Mouse (Mus musculus): ENCODE results near the gene Trim43a.
"Not testable (repeated sequence)": the region's sequence is repeated elsewhere in the genome, so short reads cannot be mapped to it uniquely, and the experiment has no call there.

Trim43a gene

GRCm38 (mm10) chr9:88580591-88580990 lies at the start of gene Trim43a:
TSS of gene Trim43a (plus strand) at chr9:88580891.
- not testable (repeated sequence) for DNase-seq

DNA sequence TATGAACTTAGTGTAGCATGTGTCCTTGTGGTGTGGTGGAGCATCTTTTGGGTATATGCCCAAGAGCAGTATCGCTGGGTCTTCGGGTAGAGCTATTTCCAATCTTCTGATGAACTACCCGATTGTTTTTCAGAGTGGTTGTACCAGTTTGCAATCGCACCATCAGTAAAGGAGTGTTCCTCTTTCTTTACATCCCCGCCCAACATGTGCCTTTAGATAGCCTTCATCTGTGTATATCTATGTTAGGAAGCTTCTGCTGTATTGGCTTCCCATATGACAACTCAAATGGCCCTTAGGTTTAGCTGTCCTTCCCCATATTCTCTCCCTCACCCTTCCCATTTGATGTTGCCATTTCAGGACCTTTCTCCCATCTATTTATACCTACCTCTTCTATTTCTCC lies 46.6 kb upstream of the Trim43a start:
- no peak for DNase-seq

- no peak for DNase-seq
These were observed 41.0 kb upstream of the Trim43a start for GRCm38 (mm10) chr9:88539546-88540224.

DNA sequence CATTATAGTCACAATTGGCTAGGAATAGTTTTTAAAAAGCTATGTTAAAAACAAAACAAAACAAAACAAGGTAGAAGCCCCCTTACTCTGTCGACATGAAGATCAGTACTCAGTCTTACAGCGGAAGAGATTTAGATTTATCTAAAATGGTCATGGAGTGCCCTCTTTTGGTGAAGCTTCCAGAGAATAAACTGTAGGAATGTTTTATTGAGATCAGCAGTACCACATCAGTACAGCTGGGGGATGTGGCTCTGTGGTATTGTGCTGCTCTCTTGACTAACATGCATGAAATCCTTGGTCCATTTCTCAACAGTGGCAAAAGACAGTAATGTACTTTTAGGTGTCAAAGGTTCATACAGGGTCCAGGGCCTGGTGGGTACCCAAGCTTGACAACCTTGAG lies 37.9 kb upstream of the Trim43a start:
- DNase-seq = no peak

GRCm38 (mm10) chr9:88545534-88545933 lies 35.2 kb upstream of the Trim43a start:
- no peak for DNase-seq

DNA sequence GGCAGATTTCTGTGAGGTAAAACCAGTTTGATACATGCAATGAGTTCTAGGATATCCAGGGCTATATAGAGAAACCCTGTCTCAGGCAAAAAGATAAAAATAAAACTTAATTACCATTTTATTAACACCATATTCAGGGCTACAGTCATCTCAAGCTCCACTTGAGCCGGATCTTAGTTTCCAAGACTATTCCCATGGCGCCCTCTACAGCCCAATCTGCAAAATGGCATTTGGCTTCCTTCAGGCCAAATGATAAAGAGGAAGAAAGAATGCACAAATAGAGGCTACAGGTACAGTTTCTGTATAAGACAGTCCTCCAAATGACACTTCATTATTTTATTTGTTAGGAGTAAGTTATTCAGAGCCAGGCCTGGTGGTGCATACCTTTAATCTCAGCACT lies 34.5 kb upstream of the Trim43a start:
- DNase-seq = peak; percentile 43

- no peak for DNase-seq
These were observed 34.0 kb upstream of the Trim43a start for GRCm38 (mm10) chr9:88546657-88547056.

GRCm38 (mm10) chr9:88547270-88547669 lies 33.4 kb upstream of the Trim43a start:
- DNase-seq = peak; percentile 43

DNA sequence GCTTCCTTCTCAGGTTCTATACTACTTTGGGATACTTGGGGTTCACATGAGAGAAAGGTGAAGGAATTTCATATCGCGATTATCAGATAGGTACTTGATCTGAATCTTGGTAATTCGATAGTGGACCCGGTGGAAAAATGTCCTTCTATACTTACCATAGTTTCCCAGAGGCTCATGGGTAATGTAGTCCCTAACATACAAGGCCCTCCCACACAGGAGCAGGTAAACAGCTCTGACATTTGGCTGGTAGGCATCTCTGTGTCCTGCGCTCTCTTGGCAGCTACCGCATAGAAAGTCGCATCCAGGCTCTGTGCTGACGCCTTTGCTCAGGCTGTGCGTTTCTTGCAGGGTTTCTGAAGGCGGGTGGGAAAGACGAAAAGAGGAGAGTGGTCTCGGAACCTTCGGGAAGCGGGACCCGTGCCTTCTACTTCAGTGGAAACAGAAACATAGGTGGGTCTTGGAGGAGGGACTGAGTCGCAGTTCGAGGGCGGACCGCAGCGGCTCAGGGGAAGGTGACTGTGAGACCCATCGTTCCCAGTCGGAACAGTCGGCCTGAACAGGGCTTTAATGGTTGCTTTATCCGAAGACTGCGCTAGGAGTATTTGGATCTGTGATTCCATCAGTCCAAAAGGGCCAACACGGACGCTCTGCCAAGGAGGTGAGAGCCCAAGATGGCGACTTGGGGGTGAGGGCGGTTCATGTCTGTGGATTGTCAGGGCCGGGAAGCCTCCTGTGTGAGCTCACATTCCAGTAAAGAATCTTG lies 32.7 kb upstream of the Trim43a start, which contains the start of gene Zfp949:
Zfp949 (plus strand) TSS at position 170 of the 763 bp plus-strand sequence.
- peak; percentile 89 for DNase-seq

- DNase-seq = no peak
These were observed 32.1 kb upstream of the Trim43a start for GRCm38 (mm10) chr9:88548614-88548945.

GRCm38 (mm10) chr9:88553071-88553470 lies 27.6 kb upstream of the Trim43a start:
- DNase-seq = no peak

GRCm38 (mm10) chr9:88558146-88558545 lies 22.5 kb upstream of the Trim43a start:
- DNase-seq = peak; percentile 33

- DNase-seq = not testable (repeated sequence)
These were observed 19.2 kb upstream of the Trim43a start for GRCm38 (mm10) chr9:88561476-88561875.

GRCm38 (mm10) chr9:88570471-88570870 lies 10.2 kb upstream of the Trim43a start:
- not testable (repeated sequence) for DNase-seq

GRCm38 (mm10) chr9:88593708-88594107 lies 13.0 kb downstream of the Trim43a start:
- not testable (repeated sequence) for DNase-seq

GRCm38 (mm10) chr9:88599206-88600162 lies 18.8 kb downstream of the Trim43a start:
- DNase-seq = peak; percentile 97

DNA sequence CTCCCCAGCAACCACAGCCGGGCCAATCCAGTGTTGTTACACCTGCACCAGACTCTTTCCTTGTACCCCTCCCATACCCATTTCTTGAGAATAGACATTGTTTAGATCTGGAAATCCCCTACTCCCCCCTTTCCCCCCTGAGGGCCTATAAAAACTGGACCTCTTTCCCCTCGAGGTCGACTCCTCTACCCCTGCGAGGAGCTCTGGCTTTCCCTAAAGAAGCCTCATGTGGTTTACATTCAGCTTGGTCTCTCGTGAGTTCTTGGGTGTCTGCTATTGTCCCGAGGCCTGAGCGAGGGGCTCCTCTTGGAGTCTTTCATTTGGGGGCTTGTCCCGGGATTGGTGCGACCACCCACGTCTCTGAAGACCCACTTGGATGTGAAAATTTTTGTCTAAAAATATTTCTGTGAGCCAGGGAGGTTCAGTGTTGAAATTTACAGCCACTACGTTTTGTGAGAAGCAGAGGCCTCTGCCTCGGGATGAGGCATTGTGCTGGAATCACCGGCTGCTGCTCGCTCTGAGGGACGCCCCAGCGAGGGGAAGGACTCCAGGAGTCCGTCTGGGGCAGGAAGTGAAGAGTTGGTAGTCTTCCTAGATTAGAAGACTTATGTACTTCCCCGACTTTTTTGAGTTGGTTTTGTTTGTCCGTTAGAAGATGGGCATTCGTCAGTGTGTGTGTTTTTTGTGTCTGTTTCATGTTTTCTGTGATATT lies 45.3 kb downstream of the Trim43a start:
- DNase-seq = not testable (repeated sequence)

GRCm38 (mm10) chr9:88638125-88638524 lies 57.4 kb downstream of the Trim43a start:
- DNase-seq = not testable (repeated sequence)

Data from cerebellum, adult 9-11 months (tissue).